22 mouse cellular contexts compared by ENCODE assay signal in the genomic region with DNA sequence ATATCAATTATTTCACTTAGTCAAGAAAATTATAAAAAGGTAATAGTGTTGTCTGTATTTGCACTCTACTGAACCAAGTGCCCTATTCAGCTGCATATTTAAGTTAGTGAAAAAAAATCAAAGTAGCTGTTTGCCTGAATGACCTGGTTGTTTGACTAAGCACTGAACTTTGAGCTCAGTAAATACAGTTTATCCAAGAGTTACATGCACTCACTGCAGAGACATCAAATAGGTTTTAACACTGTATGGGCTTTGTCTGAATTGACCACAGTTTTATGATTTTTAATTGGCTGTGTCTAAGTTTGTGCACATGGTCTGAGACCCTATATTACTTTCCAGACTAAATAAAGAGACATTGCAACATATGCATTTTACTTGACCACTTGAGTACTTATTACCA. TPM values are rescaled to one million over a fixed set of nuclear protein-coding genes. Genes with fewer than 3 reads are reported as not detected.
A peak's percentile ranks its signal among the peaks of the same experiment; 100 is the strongest.
DNase-seq lines count a peak whose midpoint lies in the region; ATAC-seq lines count a peak whose summit lies in the region.
"Had no signal": no experiment of that assay in that cellular context is flagged by ENCODE, and none has a peak within 500 bp of the region (broad histone marks: within the 10 kb centered on the region; RNA-seq: fewer than 3 reads in every experiment).

No protein-coding gene starts in this region.

- H3K36me3 ChIP-seq in liver, embryonic 16.5 days (ENCODE audit: control insufficient read depth, insufficient read depth), result no peaks in the 10 kb centered on the region
- no peaks in the 10 kb centered on the region for H3K36me3 ChIP-seq in liver, embryonic 11.5 days (ENCODE audit: control insufficient read depth, insufficient read depth, low read length)
- no peaks in the 10 kb centered on the region for H3K36me3 ChIP-seq in intestine, embryonic 16.5 days (ENCODE audit: control insufficient read depth, insufficient read depth, low read length)
- no peaks in the 10 kb centered on the region for H3K36me3 ChIP-seq in stomach, embryonic 15.5 days
- H3K36me3 ChIP-seq in hindbrain, embryonic 16.5 days (ENCODE audit: control insufficient read depth, insufficient read depth, low read length), result no peaks in the 10 kb centered on the region
- H3K36me3 ChIP-seq: embryonic facial prominence, embryonic 12.5 days; embryonic facial prominence, embryonic 15.5 days; heart, embryonic 13.5 days had no signal

- H3K9ac ChIP-seq in liver, embryonic 16.5 days (ENCODE audit: low read depth, low read length), result no peak overlapping the region
- no peak overlapping the region for H3K9ac ChIP-seq in liver, embryonic 11.5 days (ENCODE audit: low read depth, low read length)
- no peak overlapping the region for H3K9ac ChIP-seq in intestine, embryonic 16.5 days (ENCODE audit: low read depth, low read length)
- H3K9ac ChIP-seq in stomach, embryonic 15.5 days, result no peak overlapping the region
- H3K9ac ChIP-seq in hindbrain, embryonic 16.5 days (ENCODE audit: low read depth, low read length), result no peak overlapping the region
- H3K9ac ChIP-seq: embryonic facial prominence, embryonic 12.5 days; embryonic facial prominence, embryonic 15.5 days; forebrain, postnatal 0 days; heart, embryonic 13.5 days; hindbrain, embryonic 14.5 days had no signal

- 0 out of 2 replicates have a peak, but pooled peaks have one; percentile 27 for ATAC-seq in liver, embryonic 16.5 days (ENCODE audit: low read depth)
- no peak for ATAC-seq in liver, embryonic 11.5 days (replicated peaks; ENCODE audit: low FRiP score)
- peak; percentile 70 for ATAC-seq in intestine, embryonic 16.5 days
- ATAC-seq in stomach, embryonic 15.5 days (ENCODE audit: insufficient read depth, low FRiP score, low read depth), result peak; percentile 47; the same call in 1 of the 2 replicates
- no peak for ATAC-seq in hindbrain, embryonic 16.5 days
- ATAC-seq: forebrain, embryonic 14.5 days; forebrain, postnatal 0 days had no signal

- no peak overlapping the region for H3K4me2 ChIP-seq in liver, embryonic 16.5 days (ENCODE audit: low read depth, low read length)
- no peak overlapping the region for H3K4me2 ChIP-seq in liver, embryonic 11.5 days
- no peak overlapping the region for H3K4me2 ChIP-seq in intestine, embryonic 16.5 days (ENCODE audit: low read depth, low read length)
- H3K4me2 ChIP-seq in stomach, embryonic 15.5 days, result no peak overlapping the region
- no peak overlapping the region for H3K4me2 ChIP-seq in hindbrain, embryonic 16.5 days (ENCODE audit: low read length)
- H3K4me2 ChIP-seq: embryonic facial prominence, embryonic 12.5 days; embryonic facial prominence, embryonic 15.5 days; heart, embryonic 13.5 days; hindbrain, embryonic 14.5 days had no signal

- H3K4me1 ChIP-seq in liver, embryonic 16.5 days (ENCODE audit: control insufficient read depth, low read depth, low read length), result no peaks in the 10 kb centered on the region
- H3K4me1 ChIP-seq in liver, embryonic 11.5 days (replicated peaks; ENCODE audit: control insufficient read depth, insufficient read depth, low read length), result no peaks in the 10 kb centered on the region
- H3K4me1 ChIP-seq in intestine, embryonic 16.5 days (ENCODE audit: control insufficient read depth, insufficient read depth, low read length), result no peaks in the 10 kb centered on the region
- H3K4me1 ChIP-seq in stomach, embryonic 15.5 days, result no peaks in the 10 kb centered on the region
- H3K4me1 ChIP-seq in hindbrain, embryonic 16.5 days (ENCODE audit: control insufficient read depth, insufficient read depth, low read depth, low read length), result no peaks in the 10 kb centered on the region
- H3K4me1 ChIP-seq: embryonic facial prominence, embryonic 12.5 days; embryonic facial prominence, embryonic 15.5 days; heart, embryonic 13.5 days had no signal

- H3K27me3 ChIP-seq in liver, embryonic 16.5 days (ENCODE audit: control insufficient read depth, insufficient read depth, low read depth, low read length), result no peaks in the 10 kb centered on the region
- H3K27me3 ChIP-seq in liver, embryonic 11.5 days (replicated peaks; ENCODE audit: control insufficient read depth, insufficient read depth, low read length), result no peaks in the 10 kb centered on the region
- no peaks in the 10 kb centered on the region for H3K27me3 ChIP-seq in intestine, embryonic 16.5 days (replicated peaks; ENCODE audit: control insufficient read depth, insufficient read depth, low read length)
- H3K27me3 ChIP-seq in stomach, embryonic 15.5 days (replicated peaks), result no peaks in the 10 kb centered on the region
- H3K27me3 ChIP-seq in hindbrain, embryonic 16.5 days (replicated peaks; ENCODE audit: control insufficient read depth, insufficient read depth, low read length), result no peaks in the 10 kb centered on the region
- H3K27me3 ChIP-seq: embryonic facial prominence, embryonic 12.5 days; embryonic facial prominence, embryonic 15.5 days; heart, embryonic 13.5 days had no signal

- H3K9me3 ChIP-seq in liver, embryonic 16.5 days (replicated peaks; ENCODE audit: control insufficient read depth, low read length), result no peaks in the 10 kb centered on the region
- H3K9me3 ChIP-seq in liver, embryonic 11.5 days (ENCODE audit: control insufficient read depth, low read length), result no peaks in the 10 kb centered on the region
- no peaks in the 10 kb centered on the region for H3K9me3 ChIP-seq in intestine, embryonic 16.5 days (ENCODE audit: control insufficient read depth, low read length)
- no peaks in the 10 kb centered on the region for H3K9me3 ChIP-seq in stomach, embryonic 15.5 days
- H3K9me3 ChIP-seq in hindbrain, embryonic 16.5 days (ENCODE audit: control insufficient read depth, low read length), result no peaks in the 10 kb centered on the region
- H3K9me3 ChIP-seq: embryonic facial prominence, embryonic 12.5 days; embryonic facial prominence, embryonic 15.5 days; heart, embryonic 13.5 days had no signal

- H3K27ac ChIP-seq in liver, embryonic 16.5 days (ENCODE audit: low read length), result no peak overlapping the region
- no peak overlapping the region for H3K27ac ChIP-seq in liver, embryonic 11.5 days (ENCODE audit: low read depth, low read length)
- no peak overlapping the region for H3K27ac ChIP-seq in intestine, embryonic 16.5 days (ENCODE audit: low read length)
- H3K27ac ChIP-seq in stomach, embryonic 15.5 days, result no peak overlapping the region
- H3K27ac ChIP-seq in hindbrain, embryonic 16.5 days (ENCODE audit: low read depth, low read length), result no peak overlapping the region
- H3K27ac ChIP-seq: embryonic facial prominence, embryonic 12.5 days; embryonic facial prominence, embryonic 15.5 days; heart, embryonic 13.5 days; hindbrain, embryonic 14.5 days had no signal

- H3K4me3 ChIP-seq in liver, embryonic 16.5 days (ENCODE audit: low read depth, low read length), result no peak overlapping the region
- no peak overlapping the region for H3K4me3 ChIP-seq in liver, embryonic 11.5 days (ENCODE audit: low read depth, low read length)
- no peak overlapping the region for H3K4me3 ChIP-seq in intestine, embryonic 16.5 days (ENCODE audit: low read length)
- no peak overlapping the region for H3K4me3 ChIP-seq in stomach, embryonic 15.5 days (replicated peaks)
- H3K4me3 ChIP-seq in hindbrain, embryonic 16.5 days (ENCODE audit: low read length), result no peak overlapping the region
- H3K4me3 ChIP-seq: embryonic facial prominence, embryonic 12.5 days; embryonic facial prominence, embryonic 15.5 days; heart, embryonic 13.5 days had no signal

- DNase-seq in liver, embryonic 11.5 days (ENCODE audit: low spot score), result no peak
- no peak for DNase-seq in layer of hippocampus, adult 9-10 months (ENCODE audit: low spot score)
- DNase-seq: adrenal gland, adult 2 months; adrenal gland, postnatal 14 days; cerebellum, adult 11 months; cerebellum, adult 2 months; cerebellum, adult 9-11 months; cerebellum, postnatal 25 days; forebrain, postnatal 0 days; gastrocnemius, postnatal 25 days; heart, adult 18-20 months; heart, postnatal 14 days; heart, postnatal 4 days had no signal

RNA-seq across cellular contexts. Expression of a gene that starts 20.4 kb away (rescaled TPM):
- polyA plus RNA-seq in liver, embryonic 16.5 days (2015; fragmentation: Nextera tagmentation; extraction: Ambion mirVana), result 0.68 and 1.4 TPM in 2 replicates
- 0.74 and 0.82 TPM in 2 replicates for polyA plus RNA-seq in liver, embryonic 11.5 days (2014; fragmentation: Nextera tagmentation; extraction: Ambion mirVana)
- polyA plus RNA-seq in intestine, embryonic 16.5 days (2015; fragmentation: Nextera tagmentation; extraction: Ambion mirVana), result 0.51 and 0.62 TPM in 2 replicates
- polyA plus RNA-seq in stomach, embryonic 15.5 days (2015; fragmentation: Nextera tagmentation; extraction: Ambion mirVana), result 0.76 and 1.3 TPM in 2 replicates
- polyA plus RNA-seq in hindbrain, embryonic 16.5 days (2015; fragmentation: Nextera tagmentation; extraction: Ambion mirVana), result 0.31 and 0.71 TPM in 2 replicates

Comparison
In these comparisons a context has a peak if more than half of its experiments do, and no peak if none do; other contexts are left out.
1. ATAC-seq: peak in liver, embryonic 16.5 days (single experiment), intestine, embryonic 16.5 days (single experiment) and stomach, embryonic 15.5 days (single experiment); none in liver, embryonic 11.5 days (single experiment) and hindbrain, embryonic 16.5 days (single experiment).